Mouse (Mus musculus): ENCODE results near the gene Thsd7b.

GRCm38 (mm10) chr1:129600933-129601332 lies 327.8 kb downstream of the Thsd7b start:
- TF ChIP-seq CTCF (IDR thresholded peaks at IDR 0.05; ENCODE audit: low read depth, low read length) (no peak), GATA1 (IDR thresholded peaks at IDR 0.05; ENCODE audit: borderline replicate concordance, low read length) (no peak), GATA2 (IDR thresholded peaks at IDR 0.05; ENCODE audit: borderline replicate concordance, low read depth, low read length) (no peak)
